Mouse (Mus musculus) liver, embryonic 16.5 days (tissue): ENCODE data around the gene Pak7. TPM values are rescaled to one million over a fixed set of nuclear protein-coding genes. Genes with fewer than 3 reads are reported as not detected.

Experiments used
- ATAC-seq: fragments of 200-750 bp; cut with Nextera tagmentation; 2 replicates; pipeline ENCODE4 v1.8.0; 2017; ENCODE audit warnings: low read depth, mild to moderate bottlenecking, moderate number of reproducible peaks, moderate library complexity
- H3K27ac ChIP-seq: fragments of 300-500 bp; sonication (generic); 2 replicates; pipeline ENCODE4 v1.5.1; 2014; ENCODE audit warnings: mild to moderate bottlenecking, low read length
- H3K27me3 ChIP-seq: fragments of 300-500 bp; sonication (generic); 2 replicates; pipeline ENCODE4 v1.6.1; 2014; ENCODE audit warnings: low read depth, low read length, mixed read lengths; ENCODE audit not compliant: control insufficient read depth, insufficient read depth
- H3K36me3 ChIP-seq: fragments of 300-500 bp; sonication (generic); 2 replicates; pipeline ENCODE4 v1.6.1; 2014; ENCODE audit warnings: mild to moderate bottlenecking; ENCODE audit not compliant: control insufficient read depth, insufficient read depth
- H3K4me1 ChIP-seq: fragments of 300-500 bp; sonication (generic); 2 replicates; pipeline ENCODE4 v1.6.1; 2014; ENCODE audit warnings: low read depth, low read length, mixed read lengths; ENCODE audit not compliant: control insufficient read depth
- H3K4me2 ChIP-seq: fragments of 300-500 bp; sonication (generic); 2 replicates; pipeline ENCODE4 v1.6.1; 2014; ENCODE audit warnings: low read depth, low read length, mixed read lengths
- H3K4me3 ChIP-seq: fragments of 300-500 bp; sonication (generic); 2 replicates; pipeline ENCODE4 v1.5.1; 2014; ENCODE audit warnings: low read depth, mild to moderate bottlenecking, low read length
- H3K9ac ChIP-seq: fragments of 300-500 bp; sonication (generic); 2 replicates; pipeline ENCODE4 v1.6.1; 2014; ENCODE audit warnings: low read depth, low read length
- H3K9me3 ChIP-seq: fragments of 300-500 bp; sonication (generic); replicated peaks from 2 replicates; pipeline ENCODE4 v1.6.1; 2016; ENCODE audit warnings: low read length; ENCODE audit not compliant: control insufficient read depth
- WGBS: fragments of 180-500 bp; shearing (Covaris S2); extraction: QIAGEN DNeasy Blood & Tissue Kit; methylation state at CpG from one replicate; pipeline ENCODE4 v1.1.7; 2014; ENCODE audit not compliant: insufficient replicate concordance; 5-methylcytosine and 5-hydroxymethylcytosine counted together
- polyA plus RNA-seq: library from polyadenylated mRNA; unstranded; fragments of >200 nt; fragmentation: Nextera tagmentation; extraction: Ambion mirVana; gene quantifications from 2 replicates; pipeline ENCODE4 v1.2.1, GENCODE M21; 2015

Pak7 gene
- polyA plus RNA-seq: 0.04 TPM in 1 of 2 replicates, not detected in the other

- H3K27me3 ChIP-seq: no peaks in the 10 kb centered on the region
- 2% methylated on average over 39 of the region's 39 CpGs for WGBS
- H3K9me3 ChIP-seq: no peaks in the 10 kb centered on the region
- peak; percentile 35; the same call in 1 of the 2 replicates for ATAC-seq
- H3K9ac ChIP-seq: no peak within 1 kb of the TSS
- H3K4me3 ChIP-seq: 0 out of 2 replicates have a peak within 1 kb of the TSS, but pooled peaks have one; percentile 5
- H3K4me1 ChIP-seq: no peaks in the 10 kb centered on the region
- no peak within 1 kb of the TSS for H3K27ac ChIP-seq
- no peak within 1 kb of the TSS; the same call in 1 of the 2 replicates for H3K4me2 ChIP-seq
- H3K36me3 ChIP-seq: no peaks in the 10 kb centered on the region
These were observed at the start of gene Pak7 for GRCm38 (mm10) chr2:136387181-136388131. Gene Pak7 (minus strand): TSS chr2:136387967.

DNA sequence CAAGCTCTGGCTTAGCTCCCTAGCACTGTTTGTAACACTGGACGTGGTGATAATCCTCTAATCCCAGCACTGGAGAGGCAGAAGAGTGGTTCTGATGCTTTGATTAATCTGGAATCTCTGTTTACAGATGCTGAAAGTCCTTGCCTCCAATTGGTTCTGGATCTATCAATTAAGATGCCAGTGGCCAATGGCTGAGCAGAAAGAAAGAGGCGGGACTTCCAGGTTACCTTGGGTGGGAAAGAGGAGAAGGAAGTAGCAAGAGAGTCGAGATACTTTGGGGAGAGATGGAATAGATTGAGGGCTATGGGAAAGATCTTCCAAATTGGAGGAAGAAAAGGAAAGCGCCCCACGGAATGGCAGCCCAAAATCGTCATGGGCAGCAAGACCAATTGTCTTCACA is 37.8 kb upstream of the Pak7 start:
- 59% methylated on average over 6 of the region's 6 CpGs for WGBS
- ATAC-seq: no peak
- Histone ChIP-seq H3K4me2 (no peak overlapping the region), H3K4me1 (no peaks in the 10 kb centered on the region), H3K36me3 (no peaks in the 10 kb centered on the region), H3K27ac (no peak overlapping the region), H3K27me3 (no peaks in the 10 kb centered on the region), H3K4me3 (no peak overlapping the region), H3K9ac (no peak overlapping the region), H3K9me3 (no peaks in the 10 kb centered on the region)

DNA sequence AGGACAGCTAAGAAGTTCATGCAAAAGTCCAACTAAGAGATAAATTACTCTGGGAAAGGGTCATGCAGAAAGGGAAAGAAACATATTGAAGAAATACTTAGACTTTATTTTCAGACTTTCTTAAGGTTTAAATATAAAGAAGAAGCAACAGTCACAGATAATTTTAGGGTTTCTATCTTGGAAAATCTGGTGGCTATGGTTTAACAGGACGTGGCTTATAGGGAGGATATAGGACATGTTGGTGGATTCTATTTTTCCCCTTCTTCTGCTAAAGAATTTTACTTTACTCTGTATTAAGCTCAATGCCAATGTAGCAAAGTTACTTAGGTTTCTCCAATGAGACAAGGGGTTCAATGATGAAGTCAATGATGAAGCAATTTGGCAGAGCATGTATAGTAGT is 31.8 kb upstream of the Pak7 start:
- no peak overlapping the region for H3K9ac ChIP-seq

DNA sequence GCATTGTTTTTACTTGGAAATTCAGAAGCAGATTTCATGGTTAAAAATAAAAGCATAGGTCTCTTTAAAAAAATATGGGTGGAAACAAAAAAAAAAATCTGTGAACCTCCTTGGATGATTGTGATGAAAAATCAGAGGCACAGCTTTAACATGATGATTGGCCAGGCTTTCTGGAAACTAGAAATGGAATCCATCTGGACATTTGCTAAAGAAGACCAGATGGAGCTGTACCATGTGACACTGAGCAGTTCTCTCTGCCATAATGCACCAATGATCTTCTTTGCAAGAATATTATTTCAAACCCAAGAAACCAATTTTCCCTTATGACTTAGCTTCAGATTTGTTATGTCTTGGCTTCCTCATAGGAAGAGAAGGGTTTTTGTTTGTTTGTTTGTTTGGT is 28.6 kb upstream of the Pak7 start:
- Histone ChIP-seq H3K27me3 (no peaks in the 10 kb centered on the region), H3K36me3 (no peaks in the 10 kb centered on the region)

More for the DNA sequence above, 31.8 kb upstream of the Pak7 start:
- Histone ChIP-seq H3K36me3 (no peaks in the 10 kb centered on the region), H3K4me1 (no peaks in the 10 kb centered on the region), H3K27ac (no peak overlapping the region), H3K27me3 (no peaks in the 10 kb centered on the region), H3K9me3 (no peaks in the 10 kb centered on the region), H3K4me3 (no peak overlapping the region), H3K4me2 (no peak overlapping the region)
- WGBS: 34% methylated on average over 1 of the region's 1 CpGs
- ATAC-seq: no peak

DNA sequence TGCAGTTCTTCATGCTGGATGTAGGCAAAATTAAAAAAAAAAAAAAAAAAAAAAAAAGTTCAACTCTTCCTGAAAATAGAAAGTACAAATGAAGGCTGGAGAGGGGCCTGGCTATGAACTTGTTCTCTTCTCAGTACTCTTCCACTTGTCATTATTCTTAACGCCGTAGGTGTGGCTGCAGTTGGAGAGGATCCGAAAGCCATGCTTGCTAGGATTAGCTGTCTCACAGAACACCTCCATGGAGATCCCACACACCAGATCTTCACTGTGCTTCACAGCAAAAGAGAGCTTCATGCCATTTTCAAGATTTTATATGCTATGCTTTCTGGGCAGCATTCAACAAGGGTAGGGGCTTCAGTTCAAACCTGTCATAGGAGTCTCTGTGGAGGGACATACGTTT is 14.8 kb upstream of the Pak7 start:
- Histone ChIP-seq H3K4me2 (no peak overlapping the region), H3K27ac (no peak overlapping the region), H3K27me3 (no peaks in the 10 kb centered on the region), H3K9me3 (no peaks in the 10 kb centered on the region), H3K4me1 (no peaks in the 10 kb centered on the region), H3K36me3 (no peaks in the 10 kb centered on the region), H3K9ac (no peak overlapping the region), H3K4me3 (no peak overlapping the region)
- 57% methylated on average over 4 of the region's 4 CpGs for WGBS
- no peak for ATAC-seq

More for the DNA sequence above, 28.6 kb upstream of the Pak7 start:
- ATAC-seq: no peak
- no peak overlapping the region for H3K4me3 ChIP-seq
- H3K27ac ChIP-seq: no peak overlapping the region
- no peaks in the 10 kb centered on the region for H3K9me3 ChIP-seq
- H3K9ac ChIP-seq: no peak overlapping the region
- no peaks in the 10 kb centered on the region for H3K4me1 ChIP-seq
- H3K4me2 ChIP-seq: no peak overlapping the region

DNA sequence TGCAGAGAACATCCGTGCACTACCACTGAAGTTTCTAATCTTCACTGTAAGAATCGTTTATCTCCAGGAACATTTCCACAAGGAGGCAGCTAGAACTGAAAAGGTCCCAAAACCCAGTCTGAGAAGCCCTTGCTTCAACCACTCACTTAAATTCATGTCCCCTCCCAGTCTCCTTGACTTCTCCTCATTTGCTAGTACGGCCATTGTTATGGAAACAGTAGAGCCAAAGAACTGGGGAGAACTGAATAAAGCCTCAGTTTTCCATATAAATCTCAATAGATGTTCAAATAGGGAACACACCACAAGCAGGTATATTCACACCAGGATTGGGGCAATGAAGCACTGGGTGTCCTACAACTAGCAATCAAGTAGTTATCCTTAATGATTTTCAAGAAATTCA is 12.4 kb downstream of the Pak7 start:
- 41% methylated on average over 3 of the region's 3 CpGs for WGBS
- Histone ChIP-seq H3K4me1 (no peaks in the 10 kb centered on the region), H3K27ac (no peak overlapping the region), H3K4me2 (no peak overlapping the region), H3K9ac (no peak overlapping the region), H3K27me3 (no peaks in the 10 kb centered on the region), H3K9me3 (no peaks in the 10 kb centered on the region), H3K4me3 (no peak overlapping the region), H3K36me3 (no peaks in the 10 kb centered on the region)
- no peak for ATAC-seq

DNA sequence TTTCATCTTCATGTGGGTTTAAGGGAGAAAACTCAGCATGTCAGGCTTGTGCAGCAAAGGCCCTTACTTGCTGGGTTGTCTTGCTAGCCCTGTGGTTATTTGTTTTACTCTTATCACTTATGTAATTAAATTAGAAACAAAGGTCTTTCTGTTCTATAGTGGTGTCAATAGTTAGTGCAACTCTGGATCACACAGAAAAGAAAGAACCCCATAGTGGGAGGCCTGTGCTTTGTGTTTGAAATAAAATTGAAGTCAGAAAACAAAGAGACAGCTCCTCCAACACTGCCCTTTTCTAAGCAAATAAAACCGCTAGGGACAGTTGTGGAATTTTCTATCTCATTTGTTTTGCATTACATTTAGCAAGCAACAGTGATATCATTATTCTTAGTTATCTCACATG is 15.4 kb downstream of the Pak7 start:
- H3K9ac ChIP-seq: no peak overlapping the region

DNA sequence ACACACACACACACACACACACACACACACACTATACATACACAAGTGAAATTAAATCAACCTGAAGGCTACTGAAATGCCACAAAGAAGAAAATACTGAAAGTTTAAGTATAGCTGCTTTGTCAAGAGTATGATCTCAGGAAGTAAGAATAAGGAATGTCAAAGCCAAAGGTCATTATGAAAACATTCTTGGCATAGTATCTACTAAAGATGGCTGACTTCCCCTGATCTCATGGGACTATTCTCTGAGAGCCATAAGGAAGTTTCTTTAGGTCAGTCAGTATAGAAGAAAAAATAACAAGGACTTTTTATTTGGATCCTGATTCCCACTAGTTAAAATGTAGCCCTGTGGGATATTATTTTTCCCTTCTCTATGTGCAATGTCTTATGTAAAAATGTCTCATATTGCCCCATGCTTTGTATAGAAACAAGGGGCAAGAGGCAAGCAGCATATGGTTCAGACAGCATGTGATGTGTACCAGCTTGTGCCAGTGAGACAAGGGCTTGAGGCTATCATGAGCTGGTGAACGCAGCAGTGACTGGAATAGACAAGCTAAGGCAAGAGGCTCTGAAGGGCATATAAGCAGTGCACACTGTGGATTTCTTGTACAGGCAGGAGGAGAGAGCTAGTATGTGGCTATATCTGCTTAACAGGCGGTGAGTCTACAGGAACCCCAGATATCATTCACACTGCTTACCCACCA is 36.2 kb downstream of the Pak7 start:
- H3K9me3 ChIP-seq: no peaks in the 10 kb centered on the region
- H3K27ac ChIP-seq: no peak overlapping the region
- H3K4me3 ChIP-seq: no peak overlapping the region
- no peaks in the 10 kb centered on the region for H3K4me1 ChIP-seq
- no peak overlapping the region for H3K4me2 ChIP-seq
- no peaks in the 10 kb centered on the region for H3K36me3 ChIP-seq
- no peaks in the 10 kb centered on the region for H3K27me3 ChIP-seq
- ATAC-seq: no peak
- WGBS: 55% methylated on average over 2 of the region's 2 CpGs
- no peak overlapping the region for H3K9ac ChIP-seq

More for the DNA sequence above, 15.4 kb downstream of the Pak7 start:
- ATAC-seq: no peak
- Histone ChIP-seq H3K4me1 (no peaks in the 10 kb centered on the region), H3K9me3 (no peaks in the 10 kb centered on the region), H3K36me3 (no peaks in the 10 kb centered on the region), H3K27ac (no peak overlapping the region), H3K4me2 (no peak overlapping the region), H3K4me3 (no peak overlapping the region), H3K27me3 (no peaks in the 10 kb centered on the region)
- 55% methylated on average over 1 of the region's 1 CpGs for WGBS

DNA sequence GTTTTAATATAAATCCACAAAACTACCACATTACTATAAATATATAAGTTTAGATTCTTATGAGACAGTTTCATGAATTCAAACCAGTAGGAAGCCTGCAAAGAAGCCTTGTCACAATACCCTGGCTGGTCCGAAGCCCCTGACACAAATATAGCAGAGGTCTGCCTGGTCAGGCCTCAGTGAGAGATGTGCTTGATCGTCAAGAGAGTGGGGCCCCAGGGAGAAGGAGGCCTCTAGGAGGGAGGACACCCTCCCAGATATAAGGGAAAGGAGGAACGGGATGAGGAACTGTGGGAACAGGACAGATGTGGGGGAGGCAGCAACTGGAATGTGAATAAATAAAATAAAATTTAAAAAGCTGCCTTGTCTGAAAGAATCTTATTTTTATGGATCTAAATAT is 37.3 kb downstream of the Pak7 start:
- ATAC-seq: no peak
- H3K9ac ChIP-seq: no peak overlapping the region
- H3K9me3 ChIP-seq: no peaks in the 10 kb centered on the region
- H3K27me3 ChIP-seq: no peaks in the 10 kb centered on the region
- no peaks in the 10 kb centered on the region for H3K4me1 ChIP-seq
- H3K36me3 ChIP-seq: no peaks in the 10 kb centered on the region
- H3K27ac ChIP-seq: no peak overlapping the region
- H3K4me3 ChIP-seq: no peak overlapping the region
- 59% methylated on average over 3 of the region's 3 CpGs for WGBS
- no peak overlapping the region for H3K4me2 ChIP-seq
